In the genomic region with DNA sequence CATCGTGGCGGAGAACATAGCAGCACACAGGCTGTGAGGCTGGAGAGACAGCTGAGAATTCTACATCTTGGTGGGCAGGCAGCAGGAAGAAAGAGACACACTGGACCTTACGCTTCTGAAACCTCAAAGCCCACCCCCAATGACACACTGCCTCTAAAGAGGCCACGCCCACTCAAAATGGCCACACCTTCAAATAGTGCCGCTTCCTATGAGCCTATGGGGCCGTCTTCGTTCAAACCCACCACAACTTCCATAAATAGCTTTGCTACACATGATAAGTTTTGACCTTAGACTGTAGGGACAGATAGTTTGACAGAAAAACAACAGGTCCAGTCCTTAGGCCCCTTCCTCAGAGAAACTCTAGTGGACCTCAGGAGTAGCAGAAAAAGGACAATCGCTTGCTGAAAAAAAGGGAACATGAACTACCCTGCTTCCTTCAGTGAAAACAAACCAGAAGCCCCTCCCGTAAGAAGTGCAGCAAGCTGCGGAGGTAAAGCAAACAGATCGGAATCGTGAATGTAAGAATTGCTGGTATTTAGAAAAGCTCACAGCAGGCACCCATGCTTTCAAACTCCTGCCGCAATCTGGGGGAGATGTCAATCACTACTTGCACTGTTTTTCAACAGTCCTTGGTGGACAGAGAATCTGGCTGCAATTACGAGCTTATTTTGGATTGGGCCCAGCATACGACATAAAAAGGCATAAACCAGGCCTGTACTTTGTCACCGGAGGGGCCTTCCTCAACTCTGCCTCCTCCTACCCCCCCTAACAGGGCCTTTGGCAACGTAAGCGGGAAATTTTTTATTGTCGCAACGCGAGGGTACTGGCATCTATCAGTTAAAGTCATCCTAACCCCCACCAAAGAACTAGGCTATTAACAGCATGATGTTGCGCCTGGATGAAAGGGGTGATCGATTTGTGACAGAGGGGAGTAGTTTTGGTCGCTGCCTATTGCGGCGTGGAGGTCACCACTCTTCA, we compare ENCODE assay signal across 9 mouse cellular contexts. TPM values are rescaled to one million over a fixed set of nuclear protein-coding genes. Genes with fewer than 3 reads are reported as not detected.
DNase-seq lines count a peak whose midpoint lies in the region; ATAC-seq and TF ChIP-seq lines count a peak whose summit lies in the region.
"Had no signal": no experiment of that assay in that cellular context is flagged by ENCODE, and none has a peak within 500 bp of the region (broad histone marks: within the 10 kb centered on the region; RNA-seq: fewer than 3 reads in every experiment).

No protein-coding gene starts in this region.

- no peaks in the 10 kb centered on the region for H3K36me3 ChIP-seq in heart, embryonic 10.5 days
- H3K36me3 ChIP-seq in limb, embryonic 15.5 days = no peaks in the 10 kb centered on the region

- peaks cover 33% of the 10 kb centered on the region for H3K4me1 ChIP-seq in heart, embryonic 10.5 days
- peaks cover 22% of the 10 kb centered on the region for H3K4me1 ChIP-seq in limb, embryonic 15.5 days

- H3K4me2 ChIP-seq in limb, embryonic 15.5 days = peak overlapping the region; percentile 79

- no peaks in the 10 kb centered on the region for H3K27me3 ChIP-seq in heart, embryonic 10.5 days (ENCODE audit: insufficient read depth, poor library complexity, severe bottlenecking)
- H3K27me3 ChIP-seq in limb, embryonic 15.5 days = no peaks in the 10 kb centered on the region
- H3K27me3 ChIP-seq: CH12.LX had no signal

- intact Hi-C loops in gastrocnemius, adult 2 months (cut with DNase I) = no loop called here

- peak overlapping the region; percentile 84 for H3K4me3 ChIP-seq in gastrocnemius, adult 2 months
- peak overlapping the region; percentile 83 for H3K4me3 ChIP-seq in heart, embryonic 10.5 days
- peak overlapping the region; percentile 61 for H3K4me3 ChIP-seq in limb, embryonic 15.5 days

- DNase-seq in gastrocnemius, adult 2 months = no peak
- DNase-seq in gastrocnemius, adult 8-10 months (ENCODE audit: low spot score in 2 of 2) = no peak
- DNase-seq in brain, adult 2 months (ENCODE audit: low read depth, low spot score) = peak; percentile 23
- peak; percentile 83 for DNase-seq in heart, embryonic 10.5 days (ENCODE audit: low spot score)
- DNase-seq in natural killer cell, adult 2 months (ENCODE audit: low spot score in 2 of 2) = peak; percentile 5 to 54
- DNase-seq in T-cell, adult 2 months (ENCODE audit: low spot score) = no peak
- no peak for DNase-seq in left cerebral cortex, adult 9 months (ENCODE audit: low spot score in 2 of 2)

- H3K9ac ChIP-seq in limb, embryonic 15.5 days = peak overlapping the region; percentile 73; the same call in 1 of the 2 replicates

- H3K27ac ChIP-seq in gastrocnemius, adult 2 months = peak overlapping the region; percentile 89
- H3K27ac ChIP-seq in heart, embryonic 10.5 days = peak overlapping the region; percentile 97
- peak overlapping the region; percentile 96 for H3K27ac ChIP-seq in limb, embryonic 15.5 days

- no peak for ATAC-seq in limb, embryonic 15.5 days (ENCODE audit: insufficient number of reproducible peaks, low FRiP score, low TSS enrichment, low read depth)

- 11% methylated on average over 26 of the region's 26 CpGs for WGBS in heart, embryonic 10.5 days
- WGBS in limb, embryonic 15.5 days = 20% methylated on average over 26 of the region's 26 CpGs

- peaks cover 4% of the 10 kb centered on the region; the same call in 1 of the 2 replicates for H3K9me3 ChIP-seq in heart, embryonic 10.5 days
- H3K9me3 ChIP-seq in limb, embryonic 15.5 days = no peaks in the 10 kb centered on the region

- no peak for TF ChIP-seq CTCF in gastrocnemius, adult 2 months (IDR thresholded peaks at IDR 0.05)

RNA-seq across cellular contexts. Expression of gene Csrp2, which starts 0.9 kb away (rescaled TPM):
- total RNA-seq in gastrocnemius, adult 2 months (2021) = 1 to 10 TPM; 4.1 to 6.2 TPM
- total RNA-seq in gastrocnemius, adult 8-10 months (2022) = 1 to 10 TPM; 2.7 to 6.5 (median 3.3) TPM
- 400 and 430 TPM in 2 replicates for polyA plus RNA-seq in heart, embryonic 10.5 days (2016; fragmentation: Nextera tagmentation; extraction: Ambion mirVana)
- polyA plus RNA-seq in limb, embryonic 15.5 days (2015; fragmentation: Nextera tagmentation; extraction: Ambion mirVana) = 130 TPM in 2 replicates

Comparison
In these comparisons a context has a peak if more than half of its experiments do, and no peak if none do; other contexts are left out.
1. DNase-seq: peak in brain, adult 2 months (single experiment), heart, embryonic 10.5 days (single experiment) and natural killer cell, adult 2 months (2 of 2); none in gastrocnemius, adult 2 months (single experiment), gastrocnemius, adult 8-10 months (0 of 2), T-cell, adult 2 months (single experiment) and left cerebral cortex, adult 9 months (0 of 2).
2. Peak in every context shown above with its lines, with median percentiles within 50 percentile points of each other: H3K27ac ChIP-seq and H3K4me3 ChIP-seq.